Mouse (Mus musculus) megakaryocyte, adult 5-6 weeks (primary cell): Measurements from ENCODE around the gene Olfr1276. TPM values are rescaled to one million over a fixed set of nuclear protein-coding genes. Genes with fewer than 3 reads are reported as not detected.

Experiments
- ATAC-seq: 2 replicates; pipeline ENCODE4 v1.8.0; 2016; ENCODE audit warnings: mild to moderate bottlenecking, inconsistent platforms; ENCODE audit not compliant: poor library complexity, severe bottlenecking
- total RNA-seq, 2 experiments: library from RNA; stranded (forward) in 1 of 2; stranded (reverse) in 1 of 2; fragments of 153-499, 151-499 nt in 1 of 2; fragments of 221-1000, 200-1000 nt in 1 of 2; gene quantifications; 2 replicates each; pipeline versions ENCODE4 v1.2.3 to v1.2.4; 2015 to 2017

Gene Olfr1276
- total RNA-seq (2015), result not detected in 2 replicates
- not detected in 2 replicates for total RNA-seq (2017)

- ATAC-seq, result no peak
These were observed at the start of gene Olfr1276 for GRCm38 (mm10) chr2:111254216-111254615. Gene Olfr1276, plus strand, starts transcription at chr2:111254516.

- no peak for ATAC-seq
These were observed 24.8 kb upstream of the Olfr1276 start, which contains the start of gene 4930430A15Rik for GRCm38 (mm10) chr2:111229502-111229901. Gene 4930430A15Rik, minus strand, starts transcription at chr2:111229602.

GRCm38 (mm10) chr2:111235186-111235585 is 19.1 kb upstream of the Olfr1276 start, which contains the start of gene Olfr1275:
Gene Olfr1275, minus strand, starts transcription at chr2:111235286.
- no peak for ATAC-seq

- no peak for ATAC-seq
These were observed 19.7 kb downstream of the Olfr1276 start, which contains the start of gene Olfr1277 for GRCm38 (mm10) chr2:111274006-111274405. Gene Olfr1277, minus strand, starts transcription at chr2:111274106.

GRCm38 (mm10) chr2:111289836-111290235 is 35.5 kb downstream of the Olfr1276 start, which contains the start of gene Olfr1278:
Gene Olfr1278, plus strand, starts transcription at chr2:111290136.
- ATAC-seq, result no peak

- no peak for ATAC-seq
These were observed 44.2 kb downstream of the Olfr1276 start for GRCm38 (mm10) chr2:111298541-111298940.

GRCm38 (mm10) chr2:111300374-111300773 is 46.1 kb downstream of the Olfr1276 start, which contains the start of gene Olfr1279:
Gene Olfr1279, plus strand, starts transcription at chr2:111300635.
- no peak for ATAC-seq

Other genes starting within 250 kb of the Olfr1276 start
- not detected in 2 replicates for gene Gm13941, start 148.5 kb upstream of the Olfr1276 start, total RNA-seq (2015)
- not detected in 2 replicates for gene Gm13941, start 148.5 kb upstream of the Olfr1276 start, total RNA-seq (2017)
- not detected in 2 replicates for gene Gm15130, start 101.6 kb upstream of the Olfr1276 start, total RNA-seq (2015)
- gene Gm15130, start 101.6 kb upstream of the Olfr1276 start, total RNA-seq (2017), result not detected in 2 replicates
- gene 4930430A15Rik, start 24.9 kb upstream of the Olfr1276 start, total RNA-seq (2015), result not detected in 2 replicates
- gene 4930430A15Rik, start 24.9 kb upstream of the Olfr1276 start, total RNA-seq (2017), result not detected in 2 replicates
- not detected in 2 replicates for gene Olfr1275, start 19.2 kb upstream of the Olfr1276 start, total RNA-seq (2015)
- gene Olfr1275, start 19.2 kb upstream of the Olfr1276 start, total RNA-seq (2017), result not detected in 2 replicates
- not detected in 2 replicates for gene Olfr1277, start 19.6 kb downstream of the Olfr1276 start, total RNA-seq (2015)
- not detected in 2 replicates for gene Olfr1277, start 19.6 kb downstream of the Olfr1276 start, total RNA-seq (2017)
- not detected in 2 replicates for gene Olfr1278, start 35.6 kb downstream of the Olfr1276 start, total RNA-seq (2015)
- not detected in 2 replicates for gene Olfr1278, start 35.6 kb downstream of the Olfr1276 start, total RNA-seq (2017)
- not detected in 2 replicates for gene Olfr1279, start 46.1 kb downstream of the Olfr1276 start, total RNA-seq (2015)
- not detected in 2 replicates for gene Olfr1279, start 46.1 kb downstream of the Olfr1276 start, total RNA-seq (2017)
- gene Olfr1280, start 59.5 kb downstream of the Olfr1276 start, total RNA-seq (2015), result not detected in 2 replicates
- not detected in 2 replicates for gene Olfr1280, start 59.5 kb downstream of the Olfr1276 start, total RNA-seq (2017)
- not detected in 2 replicates for gene Olfr1281, start 72.0 kb downstream of the Olfr1276 start, total RNA-seq (2015)
- gene Olfr1281, start 72.0 kb downstream of the Olfr1276 start, total RNA-seq (2017), result not detected in 2 replicates
- gene Olfr1282, start 81.6 kb downstream of the Olfr1276 start, total RNA-seq (2015), result not detected in 2 replicates
- not detected in 2 replicates for gene Olfr1282, start 81.6 kb downstream of the Olfr1276 start, total RNA-seq (2017)
- gene Olfr1283, start 112.3 kb downstream of the Olfr1276 start, total RNA-seq (2015), result not detected in 2 replicates
- not detected in 2 replicates for gene Olfr1283, start 112.3 kb downstream of the Olfr1276 start, total RNA-seq (2017)
- not detected in 2 replicates for gene Olfr1284, start 121.0 kb downstream of the Olfr1276 start, total RNA-seq (2015)
- gene Olfr1284, start 121.0 kb downstream of the Olfr1276 start, total RNA-seq (2017), result not detected in 2 replicates
- not detected in 2 replicates for gene Olfr1286, start 168.6 kb downstream of the Olfr1276 start, total RNA-seq (2015)
- gene Olfr1286, start 168.6 kb downstream of the Olfr1276 start, total RNA-seq (2017), result 0.18 TPM in 1 of 2 replicates, not detected in the other
- not detected in 2 replicates for gene Olfr1287, start 194.6 kb downstream of the Olfr1276 start, total RNA-seq (2015)
- not detected in 2 replicates for gene Olfr1287, start 194.6 kb downstream of the Olfr1276 start, total RNA-seq (2017)
- not detected in 2 replicates for gene Olfr1288, start 219.6 kb downstream of the Olfr1276 start, total RNA-seq (2015)
- gene Olfr1288, start 219.6 kb downstream of the Olfr1276 start, total RNA-seq (2017), result not detected in 2 replicates
- gene Olfr1289, start 226.3 kb downstream of the Olfr1276 start, total RNA-seq (2015), result not detected in 2 replicates
- gene Olfr1289, start 226.3 kb downstream of the Olfr1276 start, total RNA-seq (2017), result not detected in 2 replicates
- gene Olfr1290, start 239.3 kb downstream of the Olfr1276 start, total RNA-seq (2015), result not detected in 2 replicates
- gene Olfr1290, start 239.3 kb downstream of the Olfr1276 start, total RNA-seq (2017), result not detected in 2 replicates
- gene Olfr1291-ps1, start 242.7 kb downstream of the Olfr1276 start, total RNA-seq (2015), result not detected in 2 replicates
- gene Olfr1291-ps1, start 242.7 kb downstream of the Olfr1276 start, total RNA-seq (2017), result not detected in 2 replicates